Mouse (Mus musculus) CD4-positive helper T cell, adult 2 months (primary cell): ENCODE measurements around the gene Kctd13.
"Not testable (repeated sequence)": the region's sequence is repeated elsewhere in the genome, so short reads cannot be mapped to it uniquely, and the experiment has no call there.

Experiments used
- DNase-seq: peaks from one replicate; pipeline ENCODE4 v3.0.0-alpha.2; 2012; ENCODE audit warnings: low read depth, missing footprints, low spot score

Kctd13 gene

GRCm38 (mm10) chr7:126928384-126929037 is at the start of gene Kctd13:
TSS of gene Kctd13 (plus strand) at chr7:126928879.
- DNase-seq, result peak; percentile 95

- no peak for DNase-seq
Measured at GRCm38 (mm10) chr7:126881040-126881439, 47.6 kb upstream of the Kctd13 start.

- DNase-seq, result peak; percentile 30
Measured at GRCm38 (mm10) chr7:126883731-126884181, 44.9 kb upstream of the Kctd13 start.

GRCm38 (mm10) chr7:126884286-126885164 is 44.2 kb upstream of the Kctd13 start, which contains the start of gene Taok2:
TSS of gene Taok2 (minus strand) at chr7:126884703.
- DNase-seq, result peak; percentile 95

GRCm38 (mm10) chr7:126887281-126887680 is 41.4 kb upstream of the Kctd13 start:
- no peak for DNase-seq

- no peak for DNase-seq
Measured at GRCm38 (mm10) chr7:126888852-126889251, 39.8 kb upstream of the Kctd13 start.

- DNase-seq, result no peak
Measured at GRCm38 (mm10) chr7:126896912-126897311, 31.8 kb upstream of the Kctd13 start.

GRCm38 (mm10) chr7:126897390-126898101 is 31.1 kb upstream of the Kctd13 start:
- DNase-seq, result peak; percentile 41

- DNase-seq, result peak; percentile 91
Measured at GRCm38 (mm10) chr7:126898102-126898990, 30.3 kb upstream of the Kctd13 start.

- DNase-seq, result not testable (repeated sequence)
Measured at GRCm38 (mm10) chr7:126899781-126900180, 28.9 kb upstream of the Kctd13 start.

- DNase-seq, result no peak
Measured at GRCm38 (mm10) chr7:126905590-126905989, 23.1 kb upstream of the Kctd13 start.

- no peak for DNase-seq
Measured at GRCm38 (mm10) chr7:126914844-126915243, 13.8 kb upstream of the Kctd13 start.

- not testable (repeated sequence) for DNase-seq
Measured at GRCm38 (mm10) chr7:126918356-126918755, 10.3 kb upstream of the Kctd13 start.

GRCm38 (mm10) chr7:126919973-126920372 is 8.7 kb upstream of the Kctd13 start:
- DNase-seq, result no peak

- DNase-seq, result no peak
Measured at GRCm38 (mm10) chr7:126921563-126921962, 7.1 kb upstream of the Kctd13 start.

GRCm38 (mm10) chr7:126922624-126923060 is 6.0 kb upstream of the Kctd13 start, which contains the start of gene Tmem219:
TSS of gene Tmem219 (minus strand) at chr7:126922917.
- no peak for DNase-seq

GRCm38 (mm10) chr7:126923999-126924398 is 4.7 kb upstream of the Kctd13 start:
- no peak for DNase-seq

GRCm38 (mm10) chr7:126926299-126926698 is 2.4 kb upstream of the Kctd13 start:
- DNase-seq, result peak; percentile 65

GRCm38 (mm10) chr7:126929046-126929445 is 367 bp downstream of the Kctd13 start:
- no peak for DNase-seq

- no peak for DNase-seq
Measured at GRCm38 (mm10) chr7:126932652-126933051, 4.0 kb downstream of the Kctd13 start.

GRCm38 (mm10) chr7:126941171-126941570 is 12.5 kb downstream of the Kctd13 start:
- no peak for DNase-seq
